Mouse (Mus musculus) retina, postnatal 7 days (tissue): Measurements from ENCODE around the gene Trpc7.

ENCODE experiments used
- DNase-seq: peaks from one replicate; pipeline ENCODE4 v3.0.0-alpha.2; 2012; ENCODE audit warnings: low read depth, low spot score

Gene Trpc7

GRCm38 (mm10) chr13:56746739-56747532 lies 148.9 kb downstream of the Trpc7 start:
- no peak for DNase-seq

- DNase-seq = no peak
Measured at GRCm38 (mm10) chr13:56742325-56742901, 153.4 kb downstream of the Trpc7 start.

GRCm38 (mm10) chr13:56741691-56742090 lies 154.1 kb downstream of the Trpc7 start:
- DNase-seq = no peak

GRCm38 (mm10) chr13:56740496-56740895 lies 155.3 kb downstream of the Trpc7 start:
- DNase-seq = no peak

GRCm38 (mm10) chr13:56739556-56739955 lies 156.2 kb downstream of the Trpc7 start:
- no peak for DNase-seq

- no peak for DNase-seq
Measured at GRCm38 (mm10) chr13:56735212-56735875, 160.4 kb downstream of the Trpc7 start.

- DNase-seq = no peak
Measured at GRCm38 (mm10) chr13:56734617-56735016, 161.2 kb downstream of the Trpc7 start.

- DNase-seq = no peak
Measured at GRCm38 (mm10) chr13:56729046-56729445, 166.7 kb downstream of the Trpc7 start.

GRCm38 (mm10) chr13:56726551-56726950 lies 169.2 kb downstream of the Trpc7 start:
- no peak for DNase-seq
